Mouse (Mus musculus): ENCODE data around the gene Gpr61. TPM values are rescaled to one million over a fixed set of nuclear protein-coding genes. Genes with fewer than 3 reads are reported as not detected.

Gene Gpr61
- total and polyA plus RNA-seq, 3 experiments = 0.04 TPM; not detected in 2

DNA sequence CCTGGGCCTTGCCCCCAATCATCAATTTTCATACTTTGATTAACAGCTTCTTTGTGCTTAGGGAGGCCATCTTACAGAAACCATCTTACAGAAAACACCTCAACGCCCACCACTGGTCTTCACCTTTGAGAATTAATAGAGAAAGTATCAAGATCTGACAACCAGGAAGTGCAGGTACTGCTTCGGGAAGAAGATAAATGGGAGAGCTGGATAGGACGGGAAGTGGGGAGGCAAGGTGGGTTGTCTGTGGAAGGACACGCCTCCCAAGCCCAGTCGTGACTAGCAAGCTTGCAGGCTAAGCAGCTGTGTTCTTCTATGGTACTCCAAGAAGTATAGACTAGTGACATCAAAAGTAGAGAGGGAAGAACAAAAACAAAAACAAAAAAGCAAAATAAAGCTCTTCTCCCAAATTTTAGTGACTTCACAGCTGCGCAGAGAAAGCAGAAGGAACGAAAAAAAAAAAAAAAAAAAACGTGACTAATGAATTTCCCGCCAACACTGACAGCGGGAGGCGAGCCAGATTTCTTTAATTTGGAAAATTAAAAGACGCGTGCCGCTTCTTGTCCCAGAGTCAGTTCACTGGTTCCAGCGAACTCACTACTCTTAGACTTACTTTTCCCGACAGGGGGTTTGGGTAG lies 30.9 kb upstream of the Gpr61 start:
- Histone ChIP-seq H3K79me2 (replicated peaks; ENCODE audit: control insufficient read depth, insufficient read depth, low read length) (no peaks in the 10 kb centered on the region), H3K27ac (no peak overlapping the region), H3K4me1 (ENCODE audit: control insufficient read depth, insufficient read depth, low read length) (peaks cover 6% of the 10 kb centered on the region; the same call in 1 of the 2 replicates), H3K27me3 (ENCODE audit: control insufficient read depth, insufficient read depth, low read length) (0 out of 2 replicates have a peak, but pooled peaks cover 2% of the 10 kb centered on the region), H3K9ac (ENCODE audit: low read depth, low read length) (peak overlapping the region; percentile 63; the same call in 1 of the 2 replicates), H3K36me3 (ENCODE audit: control insufficient read depth, insufficient read depth, low read length) (no peaks in the 10 kb centered on the region), H3K4me3 (peak overlapping the region; percentile 80)
- 5% methylated on average over 16 of the region's 16 CpGs for WGBS
- intact Hi-C loops (cut with DNase I) = no loop called here
- TF ChIP-seq CTCF (IDR thresholded peaks at IDR 0.05) = no peak
- TF ChIP-seq EP300 (IDR thresholded peaks at IDR 0.05; ENCODE audit: insufficient read depth, low read depth, low read length) = no peak
- TF ChIP-seq POLR2A (IDR thresholded peaks at IDR 0.05; ENCODE audit: insufficient read depth, low read depth, low read length) = no peak
- DNase-seq = peak in 1 of 2 experiments; percentile 14

DNA sequence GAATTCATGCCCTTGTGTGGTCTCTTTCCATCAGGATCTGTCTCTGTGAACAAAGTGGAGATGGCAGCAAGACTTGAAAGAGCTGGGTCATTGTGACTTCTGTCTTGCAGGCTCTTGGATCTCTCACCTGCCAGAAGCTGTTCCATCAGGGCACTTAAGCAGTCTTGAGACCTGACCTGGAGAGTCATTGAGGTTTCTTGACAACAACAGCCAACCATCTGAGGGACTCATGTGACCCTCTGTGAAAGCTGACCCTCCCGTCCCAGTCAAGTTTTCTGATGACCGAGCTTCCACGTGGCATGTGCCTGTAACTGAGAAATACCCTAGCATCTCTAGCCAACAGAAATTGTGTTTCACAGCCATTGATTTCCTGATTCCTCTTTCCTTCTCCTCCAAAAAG lies 30.1 kb upstream of the Gpr61 start:
- intact Hi-C loops (cut with DNase I) = no loop called here
- Histone ChIP-seq H3K9ac (ENCODE audit: low read depth, low read length) (no peak overlapping the region), H3K36me3 (ENCODE audit: control insufficient read depth, insufficient read depth, low read length) (no peaks in the 10 kb centered on the region), H3K27ac (no peak overlapping the region), H3K27me3 (ENCODE audit: control insufficient read depth, insufficient read depth, low read length) (0 out of 2 replicates have a peak, but pooled peaks cover 2% of the 10 kb centered on the region), H3K79me2 (replicated peaks; ENCODE audit: control insufficient read depth, insufficient read depth, low read length) (no peaks in the 10 kb centered on the region), H3K4me3 (no peak overlapping the region), H3K4me1 (ENCODE audit: control insufficient read depth, insufficient read depth, low read length) (peaks cover 5% of the 10 kb centered on the region; the same call in 1 of the 2 replicates)
- no peak for DNase-seq
- TF ChIP-seq EP300 (IDR thresholded peaks at IDR 0.05; ENCODE audit: insufficient read depth, low read depth, low read length) = no peak
- no peak for TF ChIP-seq CTCF (IDR thresholded peaks at IDR 0.05)
- no peak for TF ChIP-seq POLR2A (IDR thresholded peaks at IDR 0.05; ENCODE audit: insufficient read depth, low read depth, low read length)
- 74% methylated on average over 3 of the region's 3 CpGs for WGBS

DNA sequence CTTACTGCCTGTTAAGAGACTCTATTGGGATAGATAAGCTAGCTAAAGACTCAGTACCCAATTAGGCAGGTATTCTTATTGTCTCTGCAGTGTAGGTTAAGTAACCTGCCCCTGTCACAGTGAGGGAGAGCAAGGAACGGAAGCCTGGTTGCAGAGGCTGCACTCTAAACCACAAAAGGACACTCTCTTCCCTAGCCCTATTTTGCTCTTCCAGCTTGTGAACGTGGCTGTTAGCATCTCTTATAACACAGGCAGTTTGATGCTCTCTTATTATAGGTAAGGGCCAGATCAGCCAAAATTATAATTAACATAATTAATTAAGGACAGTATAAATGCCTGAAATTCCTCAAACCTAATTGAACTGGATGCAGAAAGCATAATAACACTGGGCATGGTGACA lies 25.8 kb upstream of the Gpr61 start:
- 61% methylated on average over 2 of the region's 2 CpGs for WGBS
- H3K36me3 ChIP-seq (ENCODE audit: control insufficient read depth, insufficient read depth, low read length) = no peaks in the 10 kb centered on the region
- H3K9ac ChIP-seq (ENCODE audit: low read depth, low read length) = no peak overlapping the region
- no peak for DNase-seq
- TF ChIP-seq POLR2A (IDR thresholded peaks at IDR 0.05; ENCODE audit: insufficient read depth, low read depth, low read length) (no peak), CTCF (IDR thresholded peaks at IDR 0.05) (no peak), EP300 (IDR thresholded peaks at IDR 0.05; ENCODE audit: insufficient read depth, low read depth, low read length) (no peak)
- no peak overlapping the region for H3K27ac ChIP-seq
- no peak overlapping the region for H3K4me3 ChIP-seq
- intact Hi-C loops (cut with DNase I) = no loop called here
- H3K79me2 ChIP-seq (replicated peaks; ENCODE audit: control insufficient read depth, insufficient read depth, low read length) = no peaks in the 10 kb centered on the region
- no peaks in the 10 kb centered on the region for H3K4me1 ChIP-seq (ENCODE audit: control insufficient read depth, insufficient read depth, low read length)
- H3K27me3 ChIP-seq (ENCODE audit: control insufficient read depth, insufficient read depth, low read length) = 0 out of 2 replicates have a peak, but pooled peaks cover 2% of the 10 kb centered on the region

DNA sequence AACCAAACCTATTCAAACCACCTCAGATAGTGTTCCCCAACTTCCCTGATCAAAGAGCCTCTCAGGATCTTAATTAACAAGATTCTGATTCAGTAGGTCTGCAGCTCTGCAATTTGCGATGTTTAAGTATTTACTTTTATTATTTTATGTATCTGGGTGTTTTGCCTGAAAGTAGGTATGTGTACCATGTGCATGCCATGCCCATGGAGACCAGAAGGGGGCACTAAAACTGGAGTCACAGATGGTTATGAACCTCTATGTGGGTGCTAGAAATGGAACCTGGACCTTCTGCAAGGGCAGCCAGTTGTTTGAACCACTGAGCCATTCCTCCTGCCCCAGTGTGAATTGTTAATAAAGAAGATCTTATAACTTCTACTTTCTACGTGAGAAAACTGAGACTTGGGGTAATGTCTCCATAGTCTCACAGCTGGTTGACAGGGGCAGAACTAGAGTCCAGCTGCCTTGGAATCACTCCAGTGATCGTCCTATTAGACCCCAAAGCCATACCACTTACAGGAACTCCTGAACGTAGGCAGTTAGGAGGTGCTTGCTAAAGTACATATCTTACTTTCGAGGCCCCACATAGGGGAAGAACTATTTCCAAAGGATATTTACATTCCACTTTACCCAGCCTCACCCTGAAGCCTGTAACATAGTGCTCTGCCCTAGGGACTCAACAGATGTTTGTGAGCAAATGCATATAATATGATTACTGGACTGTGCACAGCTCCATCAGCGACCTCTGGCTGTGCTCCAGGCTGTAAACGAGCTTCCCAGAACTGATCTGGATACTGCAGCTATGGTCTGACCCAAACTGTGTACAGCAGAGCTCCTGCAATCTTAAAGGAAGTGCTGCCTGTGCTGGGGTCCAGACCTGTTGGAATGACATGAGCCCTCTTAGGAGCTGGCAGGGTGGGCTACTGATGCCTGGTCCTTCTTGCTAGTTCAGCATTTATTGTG lies 24.4 kb upstream of the Gpr61 start:
- no peak for DNase-seq
- 60% methylated on average over 7 of the region's 7 CpGs for WGBS

DNA sequence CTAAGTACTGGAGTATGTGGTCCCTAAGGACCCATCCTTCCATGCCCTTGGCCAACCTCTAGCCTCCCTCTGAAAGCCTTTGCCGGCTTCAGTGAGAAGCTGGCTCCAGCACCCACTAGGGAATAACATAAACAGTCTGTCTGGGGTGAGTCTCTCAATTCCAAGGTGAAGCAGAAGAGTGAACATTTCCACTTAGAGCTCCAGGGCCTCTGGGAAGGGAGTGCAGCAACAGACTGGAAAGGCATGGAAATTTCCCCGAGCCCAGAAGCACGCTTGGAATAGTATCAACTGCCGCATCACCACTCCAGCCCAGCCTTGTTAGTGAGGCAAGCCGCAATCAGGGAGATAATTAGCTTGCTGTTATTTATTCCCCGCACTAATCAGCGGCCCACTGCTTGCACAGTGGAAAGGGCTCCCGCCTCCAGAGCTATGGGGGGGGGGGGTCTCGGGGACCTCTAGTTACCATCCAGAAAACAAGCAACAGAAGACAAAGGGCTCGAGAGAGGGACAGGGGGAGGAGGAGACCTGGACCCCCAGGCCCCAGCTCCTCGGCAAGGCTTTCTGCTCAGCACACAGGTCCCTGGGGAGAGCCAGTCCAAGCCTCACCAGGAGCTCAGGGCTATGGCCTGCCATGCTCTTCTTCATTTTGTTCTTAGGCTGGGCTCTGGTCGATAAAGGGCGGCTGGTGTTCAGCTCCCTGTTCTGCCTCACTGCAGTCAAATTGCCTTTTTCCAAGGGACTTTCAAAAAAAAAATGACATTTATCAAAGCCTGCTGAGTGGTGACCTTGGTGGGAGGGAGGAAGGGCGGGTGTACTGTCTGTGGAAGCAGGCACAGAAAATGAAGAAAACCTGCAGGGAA lies 20.2 kb upstream of the Gpr61 start:
- 30% methylated on average over 14 of the region's 14 CpGs for WGBS
- Histone ChIP-seq H3K79me2 (replicated peaks; ENCODE audit: control insufficient read depth, insufficient read depth, low read length) (no peaks in the 10 kb centered on the region), H3K27ac (peak overlapping the region; percentile 20; the same call in 1 of the 2 replicates), H3K36me3 (ENCODE audit: control insufficient read depth, insufficient read depth, low read length) (no peaks in the 10 kb centered on the region), H3K4me3 (no peak overlapping the region), H3K4me1 (ENCODE audit: control insufficient read depth, insufficient read depth, low read length) (no peaks in the 10 kb centered on the region), H3K27me3 (ENCODE audit: control insufficient read depth, insufficient read depth, low read length) (peaks cover 2% of the 10 kb centered on the region; the same call in 1 of the 2 replicates), H3K9ac (ENCODE audit: low read depth, low read length) (no peak overlapping the region)
- TF ChIP-seq POLR2A (IDR thresholded peaks at IDR 0.05; ENCODE audit: insufficient read depth, low read depth, low read length) (no peak), CTCF (IDR thresholded peaks at IDR 0.05) (no peak), EP300 (IDR thresholded peaks at IDR 0.05; ENCODE audit: insufficient read depth, low read depth, low read length) (no peak)
- intact Hi-C loops (cut with DNase I) = no loop called here
- peak; percentile 55 to 59 for DNase-seq

More for the DNA sequence above, 24.4 kb upstream of the Gpr61 start:
- Histone ChIP-seq H3K79me2 (replicated peaks; ENCODE audit: control insufficient read depth, insufficient read depth, low read length) (no peaks in the 10 kb centered on the region), H3K36me3 (ENCODE audit: control insufficient read depth, insufficient read depth, low read length) (no peaks in the 10 kb centered on the region), H3K4me3 (no peak overlapping the region), H3K27me3 (ENCODE audit: control insufficient read depth, insufficient read depth, low read length) (0 out of 2 replicates have a peak, but pooled peaks cover 2% of the 10 kb centered on the region), H3K4me1 (ENCODE audit: control insufficient read depth, insufficient read depth, low read length) (no peaks in the 10 kb centered on the region), H3K27ac (no peak overlapping the region), H3K9ac (ENCODE audit: low read depth, low read length) (no peak overlapping the region)
- TF ChIP-seq EP300 (IDR thresholded peaks at IDR 0.05; ENCODE audit: insufficient read depth, low read depth, low read length) (no peak), POLR2A (IDR thresholded peaks at IDR 0.05; ENCODE audit: insufficient read depth, low read depth, low read length) (no peak), CTCF (IDR thresholded peaks at IDR 0.05) (peak; percentile 28; the same call in 1 of the 2 replicates)
- intact Hi-C loops (cut with DNase I) = no loop called here
